Mouse (Mus musculus) skeletal muscle tissue, postnatal 0 days (tissue): ENCODE data around the gene Fbxw4. TPM values are rescaled to one million over a fixed set of nuclear protein-coding genes. Genes with fewer than 3 reads are reported as not detected.

Experiments used
- polyA plus RNA-seq: library from polyadenylated mRNA; unstranded; fragments of >200 nt; fragmentation: Nextera tagmentation; extraction: Ambion mirVana; gene quantifications from 2 replicates; pipeline ENCODE4 v1.2.1, GENCODE M21; 2015

The Fbxw4 gene
- 3.6 and 4.4 TPM in 2 replicates for polyA plus RNA-seq

DNA sequence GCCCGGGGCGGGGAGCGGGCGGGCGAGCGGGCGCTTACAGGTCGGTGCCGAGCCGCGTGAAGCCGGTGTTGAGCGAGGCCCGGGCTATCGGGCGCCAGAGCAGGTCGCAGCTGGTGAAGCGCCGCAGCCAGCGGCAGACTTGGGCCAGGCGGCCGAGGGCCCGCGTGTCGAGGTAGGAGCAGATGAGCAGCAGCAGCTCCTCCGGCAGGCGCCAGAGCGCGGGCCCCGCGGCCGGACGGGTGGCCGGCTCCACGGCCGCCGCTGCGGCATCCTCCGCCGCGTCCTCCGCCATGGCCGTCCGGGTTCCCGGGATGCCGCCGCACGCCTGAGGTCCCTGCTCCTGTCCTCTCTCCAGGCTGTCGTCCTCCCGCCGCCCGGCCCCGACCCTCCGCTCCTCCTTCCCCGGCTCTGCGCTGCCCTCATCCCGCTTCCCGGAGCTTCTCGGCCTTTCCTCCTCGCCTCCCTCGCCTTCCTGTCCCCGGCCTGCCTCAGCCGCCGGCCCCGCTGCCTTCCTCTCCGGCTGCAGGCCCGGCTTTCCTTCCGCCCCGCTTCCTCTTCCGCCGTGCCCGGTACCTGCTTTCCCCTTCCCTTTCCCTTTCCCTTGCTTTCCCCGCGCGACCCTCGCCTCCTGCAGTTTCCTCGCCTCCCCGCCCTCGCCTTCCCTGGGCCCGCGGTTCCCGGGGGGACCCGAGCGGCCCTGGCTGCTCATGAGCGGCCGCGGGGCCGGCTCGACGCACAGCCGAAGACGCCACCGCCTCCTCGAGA lies at the start of gene Fbxw4:
TSS of gene Fbxw4 (minus strand) at position 575 of the 765 bp plus-strand sequence.

DNA sequence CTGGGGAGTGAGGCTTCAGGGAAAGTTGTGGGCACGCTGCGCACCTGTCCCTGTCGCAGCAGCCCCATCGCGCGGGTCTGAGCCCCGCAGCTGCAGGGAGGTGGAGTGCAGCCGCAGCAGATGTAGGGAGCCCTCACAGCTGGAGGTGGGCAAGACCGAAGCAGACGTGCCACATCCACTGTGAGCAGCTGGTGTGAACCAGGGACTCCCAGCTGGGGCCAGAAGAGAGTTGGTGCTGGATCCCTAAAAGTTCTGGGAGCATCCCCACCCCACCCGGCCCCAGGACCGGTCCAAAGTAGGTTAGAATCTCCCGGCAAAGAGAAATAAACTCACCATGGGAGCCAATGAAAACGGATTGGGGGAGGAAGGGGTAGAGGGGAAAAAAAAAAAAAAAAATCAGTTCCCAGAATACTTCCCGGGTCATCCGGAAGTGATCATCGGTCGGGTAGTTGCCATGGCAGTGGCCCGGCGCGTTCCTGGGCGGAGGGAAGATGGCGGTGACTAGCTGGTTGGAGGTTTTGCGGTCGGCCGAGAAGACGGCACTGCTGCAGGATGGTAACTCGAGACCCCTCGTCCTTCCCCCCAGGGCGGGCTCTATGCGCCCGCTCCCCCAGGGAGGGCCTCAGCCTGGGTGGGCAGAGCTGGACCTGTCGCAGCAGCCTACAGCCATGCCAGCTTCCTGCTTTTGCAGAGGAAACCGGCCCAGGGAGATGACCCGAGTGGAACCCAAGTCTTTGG lies 99.8 kb downstream of the Fbxw4 start, which contains the start of the genes Poll and Gm17018:
TSS of gene Poll (minus strand) at position 379 of the 738 bp plus-strand sequence.
TSS of gene Gm17018 (plus strand) at position 463 of the 738 bp plus-strand sequence.

Other genes with a start within 250 kb of the Fbxw4 start
- gene Poll, start 99.8 kb downstream of the Fbxw4 start, polyA plus RNA-seq = 9.5 and 9.6 TPM in 2 replicates
- 15.7 and 17.4 TPM in 2 replicates for gene Gm17018, start 99.7 kb downstream of the Fbxw4 start, polyA plus RNA-seq
- not detected in 2 replicates for gene Fgf8, start 82.6 kb upstream of the Fbxw4 start, polyA plus RNA-seq
- gene Npm3, start 89.3 kb upstream of the Fbxw4 start, polyA plus RNA-seq = 6.2 and 7.5 TPM in 2 replicates
- gene Mgea5, start 123.5 kb upstream of the Fbxw4 start, polyA plus RNA-seq = 17.5 and 20.8 TPM in 2 replicates
- 0.19 and 0.22 TPM in 2 replicates for gene Kcnip2, start 155.7 kb upstream of the Fbxw4 start, polyA plus RNA-seq